Mouse (Mus musculus) stomach, embryonic 15.5 days (tissue): ENCODE data around the gene Cnbp. TPM values are rescaled to one million over a fixed set of nuclear protein-coding genes. Genes with fewer than 3 reads are reported as not detected.

Experiments
- ATAC-seq: fragments of 200-750 bp; cut with Nextera tagmentation; 2 replicates; pipeline ENCODE4 v1.8.0; 2017; ENCODE audit warnings: low read depth, moderate number of reproducible peaks, moderate TSS enrichment; ENCODE audit not compliant: insufficient read depth, low FRiP score
- H3K27ac ChIP-seq: fragments of 300-500 bp; sonication (generic); 2 replicates; pipeline ENCODE4 v1.5.1; 2015; ENCODE audit warnings: mild to moderate bottlenecking, inconsistent platforms
- H3K27me3 ChIP-seq: fragments of 300-500 bp; sonication (generic); replicated peaks from 2 replicates; pipeline ENCODE4 v1.6.1; 2015; ENCODE audit warnings: inconsistent platforms
- H3K36me3 ChIP-seq: fragments of 300-500 bp; sonication (generic); 2 replicates; pipeline ENCODE4 v1.6.1; 2015; ENCODE audit warnings: inconsistent platforms
- H3K4me1 ChIP-seq: fragments of 300-500 bp; sonication (generic); 2 replicates; pipeline ENCODE4 v1.6.1; 2015; ENCODE audit warnings: inconsistent platforms
- H3K4me2 ChIP-seq: fragments of 300-500 bp; sonication (generic); 2 replicates; pipeline ENCODE4 v1.6.1; 2015; ENCODE audit warnings: mild to moderate bottlenecking, inconsistent platforms
- H3K4me3 ChIP-seq: fragments of 300-500 bp; sonication (generic); replicated peaks from 2 replicates; pipeline ENCODE4 v1.5.1; 2015; ENCODE audit warnings: inconsistent platforms
- H3K9ac ChIP-seq: fragments of 300-500 bp; sonication (generic); 2 replicates; pipeline ENCODE4 v1.6.1; 2015; ENCODE audit warnings: inconsistent platforms
- H3K9me3 ChIP-seq: fragments of 300-500 bp; sonication (generic); 2 replicates; pipeline ENCODE4 v1.6.1; 2016; ENCODE audit warnings: inconsistent platforms
- WGBS: fragments of 180-500 bp; shearing (Covaris S2); methylation state at CpG from one replicate; pipeline ENCODE4 v1.1.7; 2015; 5-methylcytosine and 5-hydroxymethylcytosine counted together
- polyA plus RNA-seq: library from polyadenylated mRNA; unstranded; fragments of >200 nt; fragmentation: Nextera tagmentation; extraction: Ambion mirVana; gene quantifications from 2 replicates; pipeline ENCODE4 v1.2.1, GENCODE M21; 2015

Gene Cnbp
- polyA plus RNA-seq, 1 experiment from 2014 or later: 975 TPM

DNA sequence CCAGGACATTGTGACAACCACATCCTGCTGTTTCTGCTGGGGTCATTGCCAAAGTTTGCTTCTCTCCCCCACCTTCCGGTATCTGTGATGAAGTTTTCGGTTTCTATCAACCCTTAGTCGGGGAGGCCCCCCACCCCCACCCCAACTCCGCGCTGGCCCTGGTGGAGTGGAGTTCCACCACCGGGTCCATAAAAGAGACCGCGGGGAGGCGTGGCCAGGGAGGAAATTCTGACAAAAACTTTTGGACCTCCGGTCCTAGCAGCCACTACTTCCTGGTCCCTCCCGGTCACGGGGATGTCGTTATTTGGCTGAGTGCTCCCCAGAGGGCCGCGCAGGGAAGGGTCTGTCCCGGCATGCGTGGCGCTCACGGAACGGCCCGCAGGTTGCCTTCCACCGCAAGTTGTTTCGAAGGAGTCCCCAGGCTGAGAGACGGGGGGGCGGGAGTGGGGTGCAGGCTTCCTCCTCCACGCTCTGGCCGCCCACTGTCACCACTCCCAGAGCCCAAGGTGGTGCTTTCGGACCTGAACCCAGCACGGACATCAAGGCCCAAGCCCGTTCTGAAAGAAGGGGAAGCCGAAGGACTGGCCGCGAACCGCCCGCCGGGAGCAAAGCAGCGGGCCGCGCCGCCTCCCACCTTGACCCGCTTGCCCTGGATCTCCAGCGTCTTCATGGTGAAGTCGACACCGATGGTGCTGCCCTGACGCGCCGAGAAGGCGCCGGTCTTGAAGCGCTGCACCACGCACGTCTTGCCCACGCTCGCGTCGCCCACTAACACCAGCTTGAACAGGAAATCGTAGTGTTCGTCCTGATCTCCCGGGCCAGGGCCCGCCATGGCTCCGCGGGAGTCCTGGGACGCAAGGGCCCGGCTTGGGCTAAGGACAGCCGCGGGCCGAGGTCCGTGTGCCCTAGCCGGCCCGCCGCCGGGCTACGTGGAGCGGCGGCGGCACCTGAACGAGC, 39.9 kb downstream of the Cnbp start:
- Histone ChIP-seq H3K4me3 (peak overlapping the region; percentile 79), H3K4me1 (peaks cover 23% of the 10 kb centered on the region), H3K4me2 (peak overlapping the region; percentile 87), H3K36me3 (0 out of 2 replicates have a peak, but pooled peaks cover 4% of the 10 kb centered on the region), H3K9ac (peak overlapping the region; percentile 58), H3K27me3 (no peaks in the 10 kb centered on the region), H3K9me3 (no peaks in the 10 kb centered on the region), H3K27ac (peak overlapping the region; percentile 86)
- peak; percentile 3; the same call in 1 of the 2 replicates for ATAC-seq
- under 1% methylated on average over 71 of the region's 77 CpGs for WGBS

- H3K27ac ChIP-seq: 0 out of 2 replicates have a peak overlapping the region, but pooled peaks have one; percentile 8
- H3K9ac ChIP-seq: no peak overlapping the region
- H3K9me3 ChIP-seq: no peaks in the 10 kb centered on the region
- peaks cover 23% of the 10 kb centered on the region for H3K4me1 ChIP-seq
- no peaks in the 10 kb centered on the region for H3K27me3 ChIP-seq
- ATAC-seq: no peak
- H3K4me2 ChIP-seq: peak overlapping the region; percentile 87
- H3K4me3 ChIP-seq: peak overlapping the region; percentile 79
- H3K36me3 ChIP-seq: no peaks in the 10 kb centered on the region
- 35% methylated on average over 6 of the region's 6 CpGs for WGBS
Observed at GRCm38 (mm10) chr6:87810311-87810710, 40.6 kb downstream of the Cnbp start.

GRCm38 (mm10) chr6:87809651-87810161, 41.2 kb downstream of the Cnbp start:
- WGBS: 78% methylated on average over 6 of the region's 6 CpGs
- no peak for ATAC-seq
- H3K4me3 ChIP-seq: peak overlapping the region; percentile 79
- H3K27ac ChIP-seq: peak overlapping the region; percentile 28
- H3K9me3 ChIP-seq: no peaks in the 10 kb centered on the region
- peaks cover 23% of the 10 kb centered on the region for H3K4me1 ChIP-seq
- no peaks in the 10 kb centered on the region for H3K27me3 ChIP-seq
- H3K9ac ChIP-seq: no peak overlapping the region
- peak overlapping the region; percentile 87 for H3K4me2 ChIP-seq
- H3K36me3 ChIP-seq: no peaks in the 10 kb centered on the region

- Histone ChIP-seq H3K4me3 (no peak overlapping the region), H3K4me1 (peaks cover 23% of the 10 kb centered on the region), H3K4me2 (no peak overlapping the region), H3K9ac (no peak overlapping the region), H3K27ac (peak overlapping the region; percentile 28), H3K27me3 (no peaks in the 10 kb centered on the region), H3K36me3 (no peaks in the 10 kb centered on the region), H3K9me3 (no peaks in the 10 kb centered on the region)
- 90% methylated on average over 2 of the region's 2 CpGs for WGBS
- no peak for ATAC-seq
Observed at GRCm38 (mm10) chr6:87809144-87809543, 41.8 kb downstream of the Cnbp start.

DNA sequence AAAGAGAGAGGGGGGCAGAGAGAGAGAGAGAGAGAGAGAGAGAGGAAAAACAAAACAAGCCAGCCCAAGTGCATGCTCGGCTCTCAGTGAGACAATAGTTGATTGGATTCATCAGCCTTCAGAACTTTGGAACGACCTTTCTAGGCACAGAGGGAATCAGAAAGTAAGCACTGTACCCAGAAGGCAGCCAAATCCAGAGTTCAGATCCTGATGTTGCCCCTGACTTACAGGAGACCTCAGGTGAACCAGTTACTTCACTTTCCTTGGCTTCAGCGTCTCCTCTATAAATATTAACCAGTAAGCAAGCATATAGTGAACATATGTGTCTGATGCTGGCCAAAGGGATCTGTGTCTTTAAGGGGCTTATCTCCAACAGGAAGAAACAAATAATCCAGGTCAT, 42.4 kb downstream of the Cnbp start:
- no peaks in the 10 kb centered on the region for H3K9me3 ChIP-seq
- H3K4me1 ChIP-seq: peaks cover 23% of the 10 kb centered on the region
- H3K9ac ChIP-seq: no peak overlapping the region
- H3K27me3 ChIP-seq: no peaks in the 10 kb centered on the region
- no peaks in the 10 kb centered on the region for H3K36me3 ChIP-seq
- no peak overlapping the region for H3K4me2 ChIP-seq
- ATAC-seq: no peak
- WGBS: 50% methylated on average over 3 of the region's 3 CpGs
- no peak overlapping the region for H3K4me3 ChIP-seq
- no peak overlapping the region; the same call in 1 of the 2 replicates for H3K27ac ChIP-seq

- WGBS: 81% methylated on average over 4 of the region's 4 CpGs
- Histone ChIP-seq H3K4me1 (peaks cover 23% of the 10 kb centered on the region), H3K9ac (no peak overlapping the region)
Observed at GRCm38 (mm10) chr6:87807735-87808440, 43.0 kb downstream of the Cnbp start.

GRCm38 (mm10) chr6:87806857-87807256, 44.0 kb downstream of the Cnbp start:
- no peak overlapping the region for H3K4me3 ChIP-seq
- H3K4me2 ChIP-seq: no peak overlapping the region
- no peak for ATAC-seq
- no peak overlapping the region for H3K9ac ChIP-seq
- peaks cover 18% of the 10 kb centered on the region for H3K4me1 ChIP-seq
- no peaks in the 10 kb centered on the region for H3K9me3 ChIP-seq
- WGBS: 63% methylated on average over 2 of the region's 2 CpGs
- H3K27ac ChIP-seq: no peak overlapping the region
- H3K27me3 ChIP-seq: no peaks in the 10 kb centered on the region
- no peaks in the 10 kb centered on the region for H3K36me3 ChIP-seq

More at GRCm38 (mm10) chr6:87807735-87808440, 43.0 kb downstream of the Cnbp start:
- no peak overlapping the region for H3K4me2 ChIP-seq
- H3K27me3 ChIP-seq: no peaks in the 10 kb centered on the region
- H3K27ac ChIP-seq: no peak overlapping the region; the same call in 1 of the 2 replicates
- H3K9me3 ChIP-seq: no peaks in the 10 kb centered on the region
- no peaks in the 10 kb centered on the region for H3K36me3 ChIP-seq
- H3K4me3 ChIP-seq: no peak overlapping the region
- no peak for ATAC-seq

- H3K27ac ChIP-seq: no peak overlapping the region
- H3K27me3 ChIP-seq: no peaks in the 10 kb centered on the region
- no peak overlapping the region for H3K9ac ChIP-seq
- H3K4me2 ChIP-seq: no peak overlapping the region
- H3K9me3 ChIP-seq: no peaks in the 10 kb centered on the region
- no peak for ATAC-seq
- peaks cover 18% of the 10 kb centered on the region for H3K4me1 ChIP-seq
- H3K4me3 ChIP-seq: no peak overlapping the region
- H3K36me3 ChIP-seq: no peaks in the 10 kb centered on the region
- WGBS: 70% methylated on average over 2 of the region's 2 CpGs
Observed at GRCm38 (mm10) chr6:87806028-87806427, 44.9 kb downstream of the Cnbp start.

DNA sequence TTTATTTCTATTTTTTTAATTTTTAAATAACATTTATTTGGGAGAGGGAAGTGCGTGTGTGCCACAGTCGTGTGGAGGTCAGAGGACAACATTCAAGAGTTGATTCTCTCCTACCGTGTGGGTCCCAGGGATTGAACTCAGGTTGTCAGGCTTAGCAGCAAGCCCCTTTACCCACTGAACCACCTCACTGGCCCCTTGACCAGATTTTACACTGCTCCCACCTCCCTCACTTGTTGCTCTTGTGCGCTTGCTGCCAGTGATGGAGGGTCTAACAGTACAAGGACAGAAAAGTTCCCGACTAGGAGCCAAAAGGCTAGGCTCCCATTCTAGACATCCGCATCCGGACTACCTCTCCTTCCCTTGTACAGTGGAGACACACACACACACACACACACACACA, 45.5 kb downstream of the Cnbp start:
- no peaks in the 10 kb centered on the region for H3K9me3 ChIP-seq
- H3K4me2 ChIP-seq: no peak overlapping the region
- no peaks in the 10 kb centered on the region for H3K27me3 ChIP-seq
- no peak overlapping the region for H3K9ac ChIP-seq
- peaks cover 18% of the 10 kb centered on the region for H3K4me1 ChIP-seq
- no peaks in the 10 kb centered on the region for H3K36me3 ChIP-seq
- H3K4me3 ChIP-seq: no peak overlapping the region
- no peak for ATAC-seq
- H3K27ac ChIP-seq: no peak overlapping the region
- WGBS: 82% methylated on average over 7 of the region's 7 CpGs

- Histone ChIP-seq H3K9me3 (no peaks in the 10 kb centered on the region), H3K9ac (no peak overlapping the region), H3K4me2 (no peak overlapping the region), H3K4me3 (no peak overlapping the region), H3K36me3 (no peaks in the 10 kb centered on the region), H3K4me1 (peaks cover 14% of the 10 kb centered on the region), H3K27me3 (no peaks in the 10 kb centered on the region), H3K27ac (no peak overlapping the region)
- 66% methylated on average over 7 of the region's 7 CpGs for WGBS
- no peak for ATAC-seq
Observed at GRCm38 (mm10) chr6:87804886-87805285, 46.0 kb downstream of the Cnbp start.

DNA sequence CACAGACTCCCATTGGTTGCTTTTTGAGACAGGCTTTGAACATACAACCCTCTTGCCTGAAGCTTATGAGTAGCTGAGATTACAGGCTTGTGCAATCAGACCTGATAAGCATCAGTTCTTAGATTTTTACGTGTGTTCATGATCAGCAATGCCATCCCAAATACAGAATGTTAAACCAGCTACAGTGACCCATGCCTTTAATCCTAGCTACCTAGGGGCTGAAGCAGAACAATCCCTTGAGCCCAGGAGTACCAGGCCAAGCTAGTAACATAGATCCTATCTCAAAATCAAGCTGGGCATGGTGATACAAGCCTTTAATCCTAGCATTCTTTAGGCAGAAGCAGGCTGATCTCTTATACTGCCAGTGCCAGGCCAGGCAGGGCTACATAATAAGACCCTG, 46.9 kb downstream of the Cnbp start:
- Histone ChIP-seq H3K9me3 (no peaks in the 10 kb centered on the region), H3K27me3 (no peaks in the 10 kb centered on the region), H3K27ac (no peak overlapping the region), H3K36me3 (no peaks in the 10 kb centered on the region), H3K9ac (no peak overlapping the region), H3K4me3 (no peak overlapping the region), H3K4me1 (0 out of 2 replicates have a peak, but pooled peaks cover 7% of the 10 kb centered on the region), H3K4me2 (no peak overlapping the region)
- WGBS: 68% methylated on average over 1 of the region's 1 CpGs
- ATAC-seq: no peak

GRCm38 (mm10) chr6:87802462-87802861, 48.4 kb downstream of the Cnbp start:
- H3K27me3 ChIP-seq: no peaks in the 10 kb centered on the region
- H3K9me3 ChIP-seq: no peaks in the 10 kb centered on the region
- no peak overlapping the region for H3K4me2 ChIP-seq
- 0 out of 2 replicates have a peak, but pooled peaks cover 6% of the 10 kb centered on the region for H3K4me1 ChIP-seq
- 81% methylated on average over 7 of the region's 7 CpGs for WGBS
- no peak for ATAC-seq
- no peak overlapping the region for H3K9ac ChIP-seq
- H3K4me3 ChIP-seq: no peak overlapping the region
- no peak overlapping the region for H3K27ac ChIP-seq
- no peaks in the 10 kb centered on the region for H3K36me3 ChIP-seq
